Mouse (Mus musculus) liver, embryonic 11.5 days (tissue): ENCODE data around the gene Kdm2b. TPM values are rescaled to one million over a fixed set of nuclear protein-coding genes. Genes with fewer than 3 reads are reported as not detected.

Experiments used
- ATAC-seq: fragments of 200-750 bp; cut with Nextera tagmentation; replicated peaks from 2 replicates; pipeline ENCODE4 v1.8.0; 2017; ENCODE audit warnings: moderate number of reproducible peaks, mild to moderate bottlenecking, moderate TSS enrichment, moderate library complexity; ENCODE audit not compliant: low FRiP score
- DNase-seq: peaks from one replicate; pipeline ENCODE4 v3.0.0-alpha.2; 2017; ENCODE audit warnings: low spot score
- H3K27ac ChIP-seq: fragments of 300-500 bp; sonication (generic); 2 replicates; pipeline ENCODE4 v1.5.1; 2014; ENCODE audit warnings: mild to moderate bottlenecking, low read depth, low read length, control low read depth
- H3K27me3 ChIP-seq: fragments of 300-500 bp; sonication (generic); replicated peaks from 2 replicates; pipeline ENCODE4 v1.6.1; 2014; ENCODE audit warnings: low read length, mixed read lengths; ENCODE audit not compliant: control insufficient read depth, insufficient read depth
- H3K36me3 ChIP-seq: fragments of 300-500 bp; sonication (generic); 2 replicates; pipeline ENCODE4 v1.6.1; 2014; ENCODE audit warnings: mild to moderate bottlenecking, low read length, moderate library complexity, mixed read lengths; ENCODE audit not compliant: control insufficient read depth, insufficient read depth
- H3K4me1 ChIP-seq: fragments of 300-500 bp; sonication (generic); replicated peaks from 2 replicates; pipeline ENCODE4 v1.6.1; 2014; ENCODE audit warnings: low read length, mixed read lengths; ENCODE audit not compliant: control insufficient read depth, insufficient read depth
- H3K4me2 ChIP-seq: fragments of 300-500 bp; sonication (generic); 2 replicates; pipeline ENCODE4 v1.6.1; 2014; ENCODE audit warnings: mild to moderate bottlenecking, control low read depth, moderate library complexity
- H3K4me3 ChIP-seq: fragments of 300-500 bp; sonication (generic); 2 replicates; pipeline ENCODE4 v1.5.1; 2014; ENCODE audit warnings: low read depth, low read length, control low read depth
- H3K9ac ChIP-seq: fragments of 300-500 bp; sonication (generic); 2 replicates; pipeline ENCODE4 v1.6.1; 2014; ENCODE audit warnings: low read depth, low read length, control low read depth
- H3K9me3 ChIP-seq: fragments of 300-500 bp; sonication (generic); 2 replicates; pipeline ENCODE4 v1.6.1; 2016; ENCODE audit warnings: low read length, inconsistent platforms, mixed read lengths; ENCODE audit not compliant: control insufficient read depth
- WGBS: fragments of 180-500 bp; shearing (Covaris S2); extraction: QIAGEN DNeasy Blood & Tissue Kit; methylation state at CpG from one replicate; pipeline ENCODE4 v1.1.7; 2014; 5-methylcytosine and 5-hydroxymethylcytosine counted together
- polyA plus RNA-seq: library from polyadenylated mRNA; unstranded; fragments of >200 nt; fragmentation: Nextera tagmentation; extraction: Ambion mirVana; gene quantifications from 2 replicates; pipeline ENCODE4 v1.2.1, GENCODE M21; 2014

The Kdm2b gene
- polyA plus RNA-seq, 1 experiment from 2014 or later = 46.8 TPM

GRCm38 (mm10) chr5:122937031-122937430, 52.6 kb downstream of the Kdm2b start:
- WGBS = 83% methylated on average over 6 of the region's 6 CpGs
- DNase-seq = no peak
- no peaks in the 10 kb centered on the region for H3K27me3 ChIP-seq
- 0 out of 2 replicates have a peak, but pooled peaks cover 3% of the 10 kb centered on the region for H3K4me1 ChIP-seq
- H3K9me3 ChIP-seq = no peaks in the 10 kb centered on the region
- H3K4me3 ChIP-seq = no peak overlapping the region
- no peak overlapping the region for H3K27ac ChIP-seq
- H3K36me3 ChIP-seq = no peaks in the 10 kb centered on the region
- no peak for ATAC-seq
- H3K4me2 ChIP-seq = no peak overlapping the region
- H3K9ac ChIP-seq = no peak overlapping the region

- Histone ChIP-seq H3K9ac (no peak overlapping the region), H3K4me1 (0 out of 2 replicates have a peak, but pooled peaks cover 3% of the 10 kb centered on the region), H3K9me3 (no peaks in the 10 kb centered on the region), H3K36me3 (no peaks in the 10 kb centered on the region), H3K4me3 (no peak overlapping the region), H3K4me2 (no peak overlapping the region), H3K27ac (no peak overlapping the region), H3K27me3 (no peaks in the 10 kb centered on the region)
- DNase-seq (no peak), ATAC-seq (no peak)
- 89% methylated on average over 4 of the region's 4 CpGs for WGBS
Observed at GRCm38 (mm10) chr5:122935810-122936209, 53.8 kb downstream of the Kdm2b start.

- Histone ChIP-seq H3K9ac (no peak overlapping the region), H3K4me3 (no peak overlapping the region), H3K27ac (no peak overlapping the region), H3K36me3 (no peaks in the 10 kb centered on the region), H3K27me3 (no peaks in the 10 kb centered on the region), H3K4me1 (no peaks in the 10 kb centered on the region), H3K4me2 (no peak overlapping the region), H3K9me3 (no peaks in the 10 kb centered on the region)
- no peak for ATAC-seq
- DNase-seq = no peak
- WGBS = 91% methylated on average over 7 of the region's 7 CpGs
Observed at GRCm38 (mm10) chr5:122930991-122931390, 58.6 kb downstream of the Kdm2b start.

GRCm38 (mm10) chr5:122928293-122928692, 61.3 kb downstream of the Kdm2b start:
- Histone ChIP-seq H3K4me2 (no peak overlapping the region), H3K36me3 (no peaks in the 10 kb centered on the region), H3K27ac (no peak overlapping the region), H3K4me1 (0 out of 2 replicates have a peak, but pooled peaks cover 2% of the 10 kb centered on the region), H3K9ac (no peak overlapping the region), H3K9me3 (no peaks in the 10 kb centered on the region), H3K27me3 (no peaks in the 10 kb centered on the region), H3K4me3 (no peak overlapping the region)
- no peak for ATAC-seq
- 84% methylated on average over 3 of the region's 3 CpGs for WGBS
- no peak for DNase-seq

- no peaks in the 10 kb centered on the region for H3K27me3 ChIP-seq
- H3K9me3 ChIP-seq = no peaks in the 10 kb centered on the region
- no peak overlapping the region for H3K27ac ChIP-seq
- 0 out of 2 replicates have a peak, but pooled peaks cover 2% of the 10 kb centered on the region for H3K4me1 ChIP-seq
- DNase-seq (no peak), ATAC-seq (no peak)
- H3K4me3 ChIP-seq = no peak overlapping the region; the same call in 1 of the 2 replicates
- H3K9ac ChIP-seq = no peak overlapping the region
- 72% methylated on average over 6 of the region's 6 CpGs for WGBS
- H3K36me3 ChIP-seq = no peaks in the 10 kb centered on the region
- H3K4me2 ChIP-seq = no peak overlapping the region
Observed at GRCm38 (mm10) chr5:122927703-122928102, 61.9 kb downstream of the Kdm2b start.

- no peak for ATAC-seq
- Histone ChIP-seq H3K36me3 (no peaks in the 10 kb centered on the region), H3K4me2 (no peak overlapping the region), H3K9ac (no peak overlapping the region), H3K4me1 (0 out of 2 replicates have a peak, but pooled peaks cover 2% of the 10 kb centered on the region), H3K9me3 (no peaks in the 10 kb centered on the region), H3K4me3 (no peak overlapping the region), H3K27me3 (no peaks in the 10 kb centered on the region), H3K27ac (no peak overlapping the region)
- no peak for DNase-seq
- 84% methylated on average over 8 of the region's 8 CpGs for whole genome bisulfite sequencing
Observed at GRCm38 (mm10) chr5:122927092-122927491, 62.5 kb downstream of the Kdm2b start.

GRCm38 (mm10) chr5:122926341-122926740, 63.3 kb downstream of the Kdm2b start:
- no peak overlapping the region for H3K9ac ChIP-seq
- no peaks in the 10 kb centered on the region for H3K27me3 ChIP-seq
- no peaks in the 10 kb centered on the region for H3K9me3 ChIP-seq
- no peak for ATAC-seq
- no peak overlapping the region for H3K4me2 ChIP-seq
- no peak for DNase-seq
- 82% methylated on average over 3 of the region's 3 CpGs for WGBS
- no peaks in the 10 kb centered on the region for H3K36me3 ChIP-seq
- H3K27ac ChIP-seq = no peak overlapping the region; the same call in 1 of the 2 replicates
- H3K4me3 ChIP-seq = no peak overlapping the region
- H3K4me1 ChIP-seq = 0 out of 2 replicates have a peak, but pooled peaks cover 2% of the 10 kb centered on the region

- Histone ChIP-seq H3K4me1 (0 out of 2 replicates have a peak, but pooled peaks cover 2% of the 10 kb centered on the region), H3K27ac (no peak overlapping the region), H3K9ac (no peak overlapping the region), H3K27me3 (no peaks in the 10 kb centered on the region), H3K9me3 (no peaks in the 10 kb centered on the region), H3K4me2 (peak overlapping the region; percentile 42), H3K4me3 (peak overlapping the region; percentile 8; the same call in 1 of the 2 replicates), H3K36me3 (no peaks in the 10 kb centered on the region)
- 41% methylated on average over 7 of the region's 7 CpGs for WGBS
- DNase-seq = peak; percentile 56
- no peak for ATAC-seq
Observed at GRCm38 (mm10) chr5:122925534-122925958, 64.1 kb downstream of the Kdm2b start.

- Histone ChIP-seq H3K9ac (no peak overlapping the region), H3K9me3 (no peaks in the 10 kb centered on the region), H3K4me1 (0 out of 2 replicates have a peak, but pooled peaks cover 2% of the 10 kb centered on the region), H3K4me3 (no peak overlapping the region), H3K36me3 (no peaks in the 10 kb centered on the region), H3K4me2 (no peak overlapping the region), H3K27me3 (no peaks in the 10 kb centered on the region), H3K27ac (no peak overlapping the region)
- DNase-seq (no peak), ATAC-seq (no peak)
- WGBS = 85% methylated on average over 10 of the region's 10 CpGs
Observed at GRCm38 (mm10) chr5:122923871-122924465, 65.7 kb downstream of the Kdm2b start.
